Mouse (Mus musculus) midbrain, embryonic 13.5 days (tissue): ENCODE measurements around the gene Hoxa2. TPM values are rescaled to one million over a fixed set of nuclear protein-coding genes. Genes with fewer than 3 reads are reported as not detected.

Experiments used
- ATAC-seq: fragments of 200-750 bp; cut with Nextera tagmentation; 2 replicates; pipeline ENCODE4 v1.8.0; 2017; ENCODE audit warnings: mild to moderate bottlenecking, moderate TSS enrichment, moderate library complexity
- H3K27ac ChIP-seq: fragments of 300-500 bp; sonication (generic); 2 replicates; pipeline ENCODE4 v1.5.1; 2015; ENCODE audit warnings: inconsistent platforms, mild to moderate bottlenecking, moderate library complexity
- H3K27me3 ChIP-seq: fragments of 300-500 bp; sonication (generic); 2 replicates; pipeline ENCODE4 v1.6.1; 2015; ENCODE audit warnings: mild to moderate bottlenecking, inconsistent platforms
- H3K36me3 ChIP-seq: fragments of 300-500 bp; sonication (generic); 2 replicates; pipeline ENCODE4 v1.6.1; 2015; ENCODE audit warnings: mild to moderate bottlenecking, inconsistent platforms
- H3K4me1 ChIP-seq: fragments of 300-500 bp; sonication (generic); replicated peaks from 2 replicates; pipeline ENCODE4 v1.6.1; 2015; ENCODE audit warnings: inconsistent platforms
- H3K4me2 ChIP-seq: fragments of 300-500 bp; sonication (generic); replicated peaks from 2 replicates; pipeline ENCODE4 v1.6.1; 2015; ENCODE audit warnings: moderate library complexity, mild to moderate bottlenecking, inconsistent platforms
- H3K4me3 ChIP-seq: fragments of 300-500 bp; sonication (generic); replicated peaks from 2 replicates; pipeline ENCODE4 v1.5.1; 2015; ENCODE audit warnings: mild to moderate bottlenecking, inconsistent platforms
- H3K9ac ChIP-seq: fragments of 300-500 bp; sonication (generic); replicated peaks from 2 replicates; pipeline ENCODE4 v1.6.1; 2015; ENCODE audit warnings: mild to moderate bottlenecking, inconsistent platforms
- H3K9me3 ChIP-seq: fragments of 300-500 bp; sonication (generic); 2 replicates; pipeline ENCODE4 v1.6.1; 2016; ENCODE audit warnings: mild to moderate bottlenecking, inconsistent platforms
- WGBS: fragments of 180-500 bp; shearing (Covaris S2); methylation state at CpG from one replicate; pipeline ENCODE4 v1.1.7; 2015; 5-methylcytosine and 5-hydroxymethylcytosine counted together
- polyA plus RNA-seq: library from polyadenylated mRNA; unstranded; fragments of >200 nt; fragmentation: Nextera tagmentation; extraction: Ambion mirVana; gene quantifications from 2 replicates; pipeline ENCODE4 v1.2.1, GENCODE M21; 2015

Hoxa2 gene
- polyA plus RNA-seq, 1 experiment from 2014 or later = not detected

DNA sequence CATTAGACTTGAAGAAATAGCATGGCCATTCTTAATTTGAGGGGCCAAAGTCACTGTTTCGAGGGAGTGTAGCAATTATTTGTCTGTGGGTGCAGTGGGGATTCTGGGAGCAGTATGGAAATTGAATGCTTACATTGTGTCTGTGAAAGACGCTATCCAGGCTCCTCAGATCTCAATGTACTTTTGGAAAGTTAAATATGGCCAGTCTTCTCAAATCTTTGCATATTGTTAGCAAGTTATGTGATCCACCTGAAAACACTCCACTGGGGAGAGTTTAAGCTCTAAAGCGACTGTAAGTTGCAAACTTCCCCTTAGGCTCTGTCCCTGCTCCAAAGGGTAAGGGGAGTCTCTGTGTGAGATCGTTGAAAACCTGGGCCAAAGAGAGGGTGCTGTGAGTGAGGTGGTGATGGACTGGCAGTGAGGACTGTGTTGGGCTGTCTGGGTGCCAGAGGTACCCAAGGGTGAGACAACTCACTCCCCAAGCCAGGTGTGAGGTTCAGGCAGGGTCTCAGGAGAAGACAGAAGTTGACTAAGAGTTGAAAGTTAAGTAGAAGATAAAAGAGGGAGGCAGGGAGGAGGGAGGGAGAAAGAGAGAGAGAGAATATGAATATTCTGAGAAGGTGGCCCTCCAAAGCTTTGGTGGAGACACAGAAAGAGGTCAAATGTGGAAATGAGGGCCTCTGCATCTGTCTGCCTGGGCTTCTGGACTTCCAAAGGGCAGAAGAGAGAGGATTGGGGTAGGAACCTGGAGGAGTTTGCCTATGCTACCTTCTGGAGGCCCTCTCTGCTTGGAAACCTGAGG is 42.5 kb upstream of the Hoxa2 start:
- peaks cover 100% of the 10 kb centered on the region for H3K27me3 ChIP-seq
- WGBS = 4% methylated on average over 4 of the region's 4 CpGs
- H3K9me3 ChIP-seq = no peaks in the 10 kb centered on the region
- no peak overlapping the region for H3K4me2 ChIP-seq
- H3K4me3 ChIP-seq = no peak overlapping the region
- H3K27ac ChIP-seq = no peak overlapping the region
- no peak for ATAC-seq
- no peak overlapping the region for H3K9ac ChIP-seq
- no peaks in the 10 kb centered on the region for H3K36me3 ChIP-seq
- H3K4me1 ChIP-seq = peaks cover 15% of the 10 kb centered on the region

- Histone ChIP-seq H3K27ac (no peak overlapping the region), H3K9ac (no peak overlapping the region), H3K9me3 (no peaks in the 10 kb centered on the region), H3K4me1 (peaks cover 15% of the 10 kb centered on the region), H3K4me3 (no peak overlapping the region), H3K4me2 (no peak overlapping the region), H3K36me3 (no peaks in the 10 kb centered on the region), H3K27me3 (peaks cover 100% of the 10 kb centered on the region)
- under 1% methylated on average over 55 of the region's 55 CpGs for WGBS
- ATAC-seq = no peak
These were observed 41.3 kb upstream of the Hoxa2 start for GRCm38 (mm10) chr6:52205638-52206621.

DNA sequence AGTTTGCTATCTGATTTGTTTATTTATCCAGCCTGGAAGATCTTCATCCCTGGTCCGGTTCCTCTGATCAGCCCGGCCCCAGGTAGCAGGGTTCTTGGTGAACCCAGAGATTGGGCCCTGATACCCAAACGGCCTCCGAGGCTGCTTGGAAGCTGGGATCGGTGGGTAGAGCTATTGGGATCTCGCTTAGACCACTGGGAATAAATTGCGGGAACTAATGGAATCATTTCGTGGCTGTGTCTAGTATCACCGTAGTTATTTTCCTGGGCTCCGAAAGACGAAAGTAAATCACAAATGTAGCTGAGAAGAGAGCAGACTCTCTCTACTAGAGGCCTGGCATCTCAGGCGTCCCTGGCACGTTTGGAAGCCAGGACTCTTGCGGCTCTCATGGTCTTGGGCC is 40.6 kb upstream of the Hoxa2 start:
- ATAC-seq = no peak
- peaks cover 100% of the 10 kb centered on the region for H3K27me3 ChIP-seq
- no peak overlapping the region for H3K4me3 ChIP-seq
- H3K4me2 ChIP-seq = no peak overlapping the region
- WGBS = 5% methylated on average over 14 of the region's 14 CpGs
- peaks cover 15% of the 10 kb centered on the region for H3K4me1 ChIP-seq
- no peak overlapping the region for H3K27ac ChIP-seq
- no peaks in the 10 kb centered on the region for H3K9me3 ChIP-seq
- H3K36me3 ChIP-seq = no peaks in the 10 kb centered on the region
- H3K9ac ChIP-seq = no peak overlapping the region

DNA sequence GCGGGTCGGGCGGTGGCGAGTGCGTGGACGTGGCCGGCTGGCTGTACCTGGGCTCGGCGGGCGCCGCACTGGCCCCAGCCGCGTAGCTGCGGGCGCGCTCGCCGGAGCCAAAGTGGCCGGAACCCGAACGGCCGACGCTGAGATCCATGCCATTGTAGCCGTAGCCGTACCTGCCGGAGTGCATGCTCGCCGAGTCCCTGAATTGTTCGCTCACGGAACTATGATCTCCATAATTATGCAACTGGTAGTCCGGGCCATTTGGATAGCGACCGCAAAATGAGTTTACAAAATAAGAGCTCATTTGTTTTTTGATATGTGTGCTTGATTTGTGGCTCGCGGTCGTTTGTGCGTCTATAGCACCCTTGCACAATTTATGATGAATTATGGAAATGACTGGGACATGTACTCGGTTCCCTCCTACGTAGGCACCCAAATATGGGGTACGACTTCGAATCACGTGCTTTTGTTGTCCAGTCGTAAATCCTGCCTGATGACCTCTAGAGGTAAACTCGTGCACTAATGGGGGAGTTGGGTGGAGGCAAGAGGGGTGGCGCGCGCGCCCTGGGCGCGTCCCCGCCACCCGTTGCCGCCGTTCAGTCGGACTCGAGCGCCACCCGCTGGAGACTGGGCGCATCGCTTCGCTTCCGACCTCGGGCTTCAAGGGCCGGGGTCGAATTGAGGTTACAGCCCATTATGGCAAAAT is 39.6 kb upstream of the Hoxa2 start, which contains the start of gene Hoxa5:
Gene Hoxa5 (minus strand): TSS at position 538 of the 703 bp plus-strand sequence.
- under 1% methylated on average over 65 of the region's 65 CpGs for WGBS
- ATAC-seq = no peak
- Histone ChIP-seq H3K4me3 (peak within 1 kb of the TSS; percentile 14; the same call in 1 of the 2 replicates), H3K9ac (no peak within 1 kb of the TSS), H3K4me1 (peaks cover 15% of the 10 kb centered on the region), H3K36me3 (no peaks in the 10 kb centered on the region), H3K9me3 (no peaks in the 10 kb centered on the region), H3K27ac (no peak within 1 kb of the TSS), H3K27me3 (peaks cover 100% of the 10 kb centered on the region), H3K4me2 (peak within 1 kb of the TSS; percentile 29)

GRCm38 (mm10) chr6:52203371-52204049 is 38.9 kb upstream of the Hoxa2 start:
- no peaks in the 10 kb centered on the region for H3K9me3 ChIP-seq
- H3K4me3 ChIP-seq = peak overlapping the region; percentile 14; the same call in 1 of the 2 replicates
- H3K4me1 ChIP-seq = peaks cover 12% of the 10 kb centered on the region
- no peak for ATAC-seq
- no peak overlapping the region for H3K9ac ChIP-seq
- no peaks in the 10 kb centered on the region for H3K36me3 ChIP-seq
- H3K4me2 ChIP-seq = peak overlapping the region; percentile 29
- H3K27ac ChIP-seq = no peak overlapping the region
- WGBS = under 1% methylated on average over 43 of the region's 46 CpGs
- peaks cover 100% of the 10 kb centered on the region for H3K27me3 ChIP-seq

DNA sequence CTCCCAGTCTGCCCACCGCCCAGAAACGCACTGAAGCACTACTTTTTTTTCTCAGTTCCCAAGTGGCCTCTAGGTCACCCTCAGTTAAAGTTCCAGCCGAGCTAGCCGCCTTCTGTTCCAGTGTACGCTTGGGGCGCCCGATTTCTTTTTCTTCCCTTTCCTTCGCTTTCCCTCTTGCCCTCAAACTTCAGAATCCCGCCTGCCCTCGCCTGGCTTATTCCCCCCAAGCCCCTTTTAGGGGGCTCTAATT is 38.4 kb upstream of the Hoxa2 start:
- Histone ChIP-seq H3K27me3 (peaks cover 100% of the 10 kb centered on the region), H3K4me3 (no peak overlapping the region), H3K9me3 (no peaks in the 10 kb centered on the region), H3K36me3 (no peaks in the 10 kb centered on the region), H3K4me1 (peaks cover 10% of the 10 kb centered on the region), H3K9ac (no peak overlapping the region), H3K4me2 (no peak overlapping the region), H3K27ac (no peak overlapping the region)
- under 1% methylated on average over 10 of the region's 10 CpGs for WGBS
- no peak for ATAC-seq

DNA sequence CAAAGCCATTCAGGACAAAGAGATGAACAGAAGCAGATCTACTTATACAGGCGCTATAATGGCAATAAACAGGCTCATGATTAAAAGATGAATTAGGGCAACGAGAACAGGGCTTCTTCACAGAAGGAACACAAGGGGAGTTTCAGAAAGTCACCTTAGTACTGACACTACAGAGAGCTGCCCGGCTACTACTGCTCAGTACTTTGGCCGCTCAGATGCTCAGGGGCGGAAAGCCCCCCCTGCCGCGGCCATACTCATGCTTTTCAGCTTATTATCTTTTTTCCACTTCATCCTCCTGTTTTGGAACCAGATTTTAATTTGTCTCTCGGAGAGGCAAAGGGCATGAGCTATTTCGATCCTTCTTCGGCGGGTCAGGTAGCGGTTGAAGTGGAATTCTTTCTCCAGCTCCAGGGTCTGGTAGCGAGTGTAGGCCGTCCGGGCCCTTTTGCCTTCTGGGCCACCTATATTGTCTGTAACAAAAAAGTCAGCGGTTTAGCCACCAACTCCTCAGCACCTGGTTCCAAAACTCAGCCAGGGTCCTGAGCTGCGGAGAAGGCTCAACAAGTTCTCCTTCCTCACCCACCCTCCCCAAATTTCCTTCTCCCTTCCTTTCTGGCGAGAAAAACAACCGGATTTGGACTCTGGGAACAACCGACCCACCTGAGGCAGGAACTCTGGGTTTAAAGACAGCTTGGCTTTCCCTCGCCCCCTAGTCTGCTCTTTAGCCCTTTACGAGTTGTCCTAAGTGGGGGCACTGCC is 37.9 kb upstream of the Hoxa2 start:
- Histone ChIP-seq H3K9ac (no peak overlapping the region), H3K4me1 (peaks cover 10% of the 10 kb centered on the region), H3K4me3 (no peak overlapping the region), H3K4me2 (no peak overlapping the region), H3K36me3 (no peaks in the 10 kb centered on the region), H3K27ac (no peak overlapping the region), H3K9me3 (no peaks in the 10 kb centered on the region), H3K27me3 (peaks cover 100% of the 10 kb centered on the region)
- ATAC-seq = no peak
- 1% methylated on average over 22 of the region's 22 CpGs for WGBS

- H3K27ac ChIP-seq = no peak overlapping the region
- H3K4me3 ChIP-seq = no peak overlapping the region
- H3K4me2 ChIP-seq = no peak overlapping the region
- no peak overlapping the region for H3K9ac ChIP-seq
- 24% methylated on average over 1 of the region's 1 CpGs for WGBS
- H3K27me3 ChIP-seq = peaks cover 100% of the 10 kb centered on the region
- no peaks in the 10 kb centered on the region for H3K9me3 ChIP-seq
- no peak for ATAC-seq
- peaks cover 10% of the 10 kb centered on the region for H3K4me1 ChIP-seq
- H3K36me3 ChIP-seq = no peaks in the 10 kb centered on the region
These were observed 36.6 kb upstream of the Hoxa2 start for GRCm38 (mm10) chr6:52201269-52201668.

- Histone ChIP-seq H3K9ac (no peak overlapping the region), H3K4me1 (peaks cover 10% of the 10 kb centered on the region), H3K4me3 (no peak overlapping the region), H3K36me3 (no peaks in the 10 kb centered on the region), H3K9me3 (no peaks in the 10 kb centered on the region), H3K4me2 (no peak overlapping the region), H3K27me3 (peaks cover 100% of the 10 kb centered on the region), H3K27ac (no peak overlapping the region)
- ATAC-seq = no peak
- 6% methylated on average over 10 of the region's 10 CpGs for WGBS
These were observed 36.2 kb upstream of the Hoxa2 start for GRCm38 (mm10) chr6:52200751-52201250.

- ATAC-seq = no peak
- WGBS = 2% methylated on average over 30 of the region's 30 CpGs
These were observed 35.6 kb upstream of the Hoxa2 start for GRCm38 (mm10) chr6:52200073-52200750.

More at GRCm38 (mm10) chr6:52200073-52200750, 35.6 kb upstream of the Hoxa2 start:
- Histone ChIP-seq H3K9me3 (no peaks in the 10 kb centered on the region), H3K27me3 (peaks cover 100% of the 10 kb centered on the region), H3K9ac (no peak overlapping the region), H3K4me3 (no peak overlapping the region), H3K4me1 (peaks cover 10% of the 10 kb centered on the region), H3K36me3 (no peaks in the 10 kb centered on the region), H3K27ac (no peak overlapping the region), H3K4me2 (no peak overlapping the region)
